Mouse (Mus musculus) liver, adult 2 months (tissue): ENCODE measurements around the gene Golph3.
A peak's percentile ranks its signal among the peaks of the same experiment; 100 is the strongest.

ENCODE experiments used
- CTCF ChIP-seq: fragments of 200-500 bp; IDR thresholded peaks from 2 replicates; pipeline ENCODE4 v1.5.1; 2011; ENCODE audit warnings: low read depth, low read length, control low read depth
- POLR2A ChIP-seq: fragments of 200-500 bp; IDR thresholded peaks from 2 replicates; pipeline ENCODE4 v1.6.1; 2011; ENCODE audit warnings: low read length, control low read depth; ENCODE audit not compliant: insufficient read depth; ENCODE audit errors: extremely low read depth

GRCm38 (mm10) chr15:12354281-12354810 is 33.1 kb downstream of the Golph3 start:
- TF ChIP-seq CTCF (0 out of 2 replicates have a peak, but pooled peaks have one; percentile 7), POLR2A (no peak)
